In the genomic region with DNA sequence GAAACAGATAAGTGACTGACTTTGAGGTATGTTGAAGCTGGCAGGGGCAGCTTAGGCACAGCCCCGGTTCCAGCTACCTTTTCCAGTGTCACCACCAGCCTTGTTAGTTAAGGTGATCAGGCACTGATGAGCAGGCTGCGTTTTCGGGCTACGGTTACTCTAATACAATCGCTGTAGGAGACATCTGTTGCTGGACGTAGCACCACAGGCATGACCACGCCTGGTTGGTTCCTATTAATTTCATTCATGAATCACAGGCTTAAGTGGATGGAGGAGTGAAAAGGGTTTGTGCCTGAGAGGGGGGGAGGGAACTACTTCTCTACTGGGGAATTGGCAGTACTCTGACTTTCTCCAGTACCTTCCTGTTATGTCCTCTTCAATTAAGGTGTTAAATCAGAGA, we compare ENCODE assay signal across 17 mouse cellular contexts.
A peak's percentile ranks its signal among the peaks of the same experiment; 100 is the strongest.
DNase-seq lines count a peak whose midpoint lies in the region; ATAC-seq and TF ChIP-seq lines count a peak whose summit lies in the region.
"Had no signal": no experiment of that assay in that cellular context is flagged by ENCODE, and none has a peak within 500 bp of the region (broad histone marks: within the 10 kb centered on the region; RNA-seq: fewer than 3 reads in every experiment).

No protein-coding gene starts in this region.

- no peaks in the 10 kb centered on the region for H3K9me3 ChIP-seq in embryonic facial prominence, embryonic 14.5 days (ENCODE audit: control insufficient read depth, low read length)
- no peaks in the 10 kb centered on the region for H3K9me3 ChIP-seq in embryonic facial prominence, embryonic 10.5 days
- no peaks in the 10 kb centered on the region for H3K9me3 ChIP-seq in hindbrain, postnatal 0 days (ENCODE audit: low read length)
- no peaks in the 10 kb centered on the region for H3K9me3 ChIP-seq in hindbrain, embryonic 12.5 days (replicated peaks)

- no peak overlapping the region for H3K4me2 ChIP-seq in embryonic facial prominence, embryonic 14.5 days (ENCODE audit: low read depth, low read length)
- H3K4me2 ChIP-seq in hindbrain, postnatal 0 days (ENCODE audit: low read depth, low read length): no peak overlapping the region
- H3K4me2 ChIP-seq in hindbrain, embryonic 12.5 days (replicated peaks): no peak overlapping the region
- H3K4me2 ChIP-seq: heart, embryonic 13.5 days had no signal

- no peaks in the 10 kb centered on the region for H3K27me3 ChIP-seq in embryonic facial prominence, embryonic 14.5 days (replicated peaks; ENCODE audit: control insufficient read depth, insufficient read depth, low read length)
- H3K27me3 ChIP-seq in embryonic facial prominence, embryonic 10.5 days (replicated peaks; ENCODE audit: low read depth, poor library complexity, severe bottlenecking): no peaks in the 10 kb centered on the region
- H3K27me3 ChIP-seq in hindbrain, postnatal 0 days (ENCODE audit: insufficient read depth, low read length): no peaks in the 10 kb centered on the region
- peaks cover 4% of the 10 kb centered on the region; the same call in 1 of the 2 replicates for H3K27me3 ChIP-seq in hindbrain, embryonic 12.5 days
- H3K27me3 ChIP-seq: CH12.LX; heart, embryonic 13.5 days had no signal

- 78% methylated on average over 7 of the region's 7 CpGs for WGBS in embryonic facial prominence, embryonic 14.5 days
- 80% methylated on average over 7 of the region's 7 CpGs for WGBS in embryonic facial prominence, embryonic 10.5 days
- 39% methylated on average over 7 of the region's 7 CpGs for WGBS in hindbrain, postnatal 0 days
- WGBS in hindbrain, embryonic 12.5 days: 76% methylated on average over 7 of the region's 7 CpGs

- no peaks in the 10 kb centered on the region for H3K36me3 ChIP-seq in embryonic facial prominence, embryonic 14.5 days (ENCODE audit: control insufficient read depth, insufficient read depth, low read length)
- H3K36me3 ChIP-seq in embryonic facial prominence, embryonic 10.5 days (replicated peaks): no peaks in the 10 kb centered on the region
- no peaks in the 10 kb centered on the region for H3K36me3 ChIP-seq in hindbrain, postnatal 0 days (ENCODE audit: insufficient read depth, low read length)
- H3K36me3 ChIP-seq in hindbrain, embryonic 12.5 days: no peaks in the 10 kb centered on the region
- H3K36me3 ChIP-seq: heart, embryonic 13.5 days had no signal

- no peak overlapping the region for H3K9ac ChIP-seq in embryonic facial prominence, embryonic 14.5 days (ENCODE audit: low read depth, low read length)
- H3K9ac ChIP-seq in hindbrain, postnatal 0 days (replicated peaks; ENCODE audit: low read length): no peak overlapping the region
- no peak overlapping the region for H3K9ac ChIP-seq in hindbrain, embryonic 12.5 days
- H3K9ac ChIP-seq: forebrain, postnatal 0 days; heart, embryonic 13.5 days had no signal

- H3K4me3 ChIP-seq in embryonic facial prominence, embryonic 14.5 days (ENCODE audit: low read depth, low read length): no peak overlapping the region
- no peak overlapping the region for H3K4me3 ChIP-seq in embryonic facial prominence, embryonic 10.5 days
- H3K4me3 ChIP-seq in hindbrain, postnatal 0 days (ENCODE audit: low read length): no peak overlapping the region
- H3K4me3 ChIP-seq in hindbrain, embryonic 12.5 days: no peak overlapping the region
- H3K4me3 ChIP-seq: heart, adult 2 months; heart, embryonic 13.5 days had no signal

- no peak for ATAC-seq in embryonic facial prominence, embryonic 14.5 days (ENCODE audit: low read depth)
- ATAC-seq in hindbrain, postnatal 0 days: peak; percentile 85
- ATAC-seq in hindbrain, embryonic 12.5 days (ENCODE audit: low FRiP score): no peak
- ATAC-seq in megakaryocyte progenitor cell, adult 5-6 weeks (replicated peaks; ENCODE audit: poor library complexity): no peak
- ATAC-seq: forebrain, postnatal 0 days; intestine, embryonic 16.5 days had no signal

- no peak for TF ChIP-seq CTCF in hindbrain, postnatal 0 days (IDR thresholded peaks at IDR 0.05; ENCODE audit: low read depth)

- DNase-seq in embryonic facial prominence, embryonic 14.5 days (ENCODE audit: low spot score): peak; percentile 3
- no peak for DNase-seq in embryonic facial prominence, embryonic 10.5 days (ENCODE audit: low spot score)
- DNase-seq in hindbrain, postnatal 0 days (ENCODE audit: low spot score): peak; percentile 77
- peak; percentile 38 for DNase-seq in Muller cell, postnatal 12 days (ENCODE audit: inconsistent ontology term)
- peak; percentile 84 for DNase-seq in retina, embryonic 14.5 days (ENCODE audit: low spot score)
- DNase-seq: adrenal gland, adult 2 months; adrenal gland, postnatal 25 days; cerebellum, adult 9-10 months; forebrain, postnatal 0 days; gastrocnemius, postnatal 14 days; heart, adult 2 months; heart, postnatal 36 days had no signal

- H3K27ac ChIP-seq in embryonic facial prominence, embryonic 14.5 days (replicated peaks; ENCODE audit: low read depth, low read length): no peak overlapping the region
- H3K27ac ChIP-seq in embryonic facial prominence, embryonic 10.5 days (replicated peaks): no peak overlapping the region
- no peak overlapping the region for H3K27ac ChIP-seq in hindbrain, postnatal 0 days
- no peak overlapping the region for H3K27ac ChIP-seq in hindbrain, embryonic 12.5 days
- H3K27ac ChIP-seq: heart, adult 2 months; heart, embryonic 13.5 days had no signal

- H3K4me1 ChIP-seq in embryonic facial prominence, embryonic 14.5 days (ENCODE audit: control insufficient read depth, insufficient read depth, low read length): no peaks in the 10 kb centered on the region
- no peaks in the 10 kb centered on the region for H3K4me1 ChIP-seq in embryonic facial prominence, embryonic 10.5 days
- H3K4me1 ChIP-seq in hindbrain, postnatal 0 days (ENCODE audit: insufficient read depth, low read length): no peaks in the 10 kb centered on the region
- no peaks in the 10 kb centered on the region for H3K4me1 ChIP-seq in hindbrain, embryonic 12.5 days
- H3K4me1 ChIP-seq: heart, embryonic 13.5 days had no signal
